Mouse (Mus musculus) heart, adult 9 months (tissue): Measurements from ENCODE around the gene Pebp1.
"Not testable (repeated sequence)": the region's sequence is repeated elsewhere in the genome, so short reads cannot be mapped to it uniquely, and the experiment has no call there.

Experiments
- DNase-seq, 2 experiments: peaks; one replicate each; pipeline ENCODE4 v3.0.0; 2022; ENCODE audit warnings: low spot score in 2 of 2

Gene Pebp1

GRCm38 (mm10) chr5:117286831-117287822, at the start of gene Pebp1:
TSS of gene Pebp1 (minus strand) at chr5:117287625.
- peak; percentile 95 for DNase-seq

- no peak for DNase-seq
These were observed 43.0 kb upstream of the Pebp1 start for GRCm38 (mm10) chr5:117330457-117330856.

DNA sequence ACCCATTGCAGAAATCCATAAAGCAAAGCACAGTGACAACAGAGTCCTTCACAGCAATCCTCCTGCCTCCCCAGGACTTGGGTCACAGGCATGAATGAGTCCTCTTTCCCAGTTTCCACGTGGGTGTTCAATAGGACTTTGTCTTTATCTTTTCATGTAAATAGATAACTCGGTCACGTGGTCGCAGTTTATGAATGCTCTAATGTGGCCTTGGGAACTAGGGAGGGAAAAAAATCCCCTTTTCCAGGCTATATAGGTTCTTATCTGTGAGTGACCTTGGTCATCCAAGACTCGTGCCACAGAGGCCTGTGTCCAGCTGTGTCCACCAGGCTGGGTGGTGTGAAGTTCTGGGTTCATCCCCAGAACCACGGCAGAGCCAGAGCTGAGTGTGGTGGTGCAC, 39.0 kb upstream of the Pebp1 start:
- no peak for DNase-seq

DNA sequence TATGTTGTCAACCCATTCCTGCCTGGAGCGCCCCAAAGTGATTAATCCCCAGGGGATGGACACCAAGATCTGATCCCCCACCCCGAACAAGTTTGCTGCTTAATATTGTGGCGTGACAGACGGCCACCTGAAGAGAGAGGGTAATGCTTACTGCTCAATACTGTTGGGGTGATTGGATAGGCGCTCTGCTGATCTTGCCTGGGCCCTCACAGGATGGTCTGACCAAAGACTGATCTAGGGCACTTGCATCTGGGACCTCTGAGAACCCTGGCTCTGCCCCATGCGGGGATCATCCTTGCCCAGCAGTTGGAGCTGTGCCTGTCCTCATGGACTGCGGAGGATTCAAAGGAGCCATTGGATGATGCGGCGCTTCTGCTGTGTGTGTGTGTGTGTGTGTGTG, 36.3 kb upstream of the Pebp1 start:
- DNase-seq: no peak

DNA sequence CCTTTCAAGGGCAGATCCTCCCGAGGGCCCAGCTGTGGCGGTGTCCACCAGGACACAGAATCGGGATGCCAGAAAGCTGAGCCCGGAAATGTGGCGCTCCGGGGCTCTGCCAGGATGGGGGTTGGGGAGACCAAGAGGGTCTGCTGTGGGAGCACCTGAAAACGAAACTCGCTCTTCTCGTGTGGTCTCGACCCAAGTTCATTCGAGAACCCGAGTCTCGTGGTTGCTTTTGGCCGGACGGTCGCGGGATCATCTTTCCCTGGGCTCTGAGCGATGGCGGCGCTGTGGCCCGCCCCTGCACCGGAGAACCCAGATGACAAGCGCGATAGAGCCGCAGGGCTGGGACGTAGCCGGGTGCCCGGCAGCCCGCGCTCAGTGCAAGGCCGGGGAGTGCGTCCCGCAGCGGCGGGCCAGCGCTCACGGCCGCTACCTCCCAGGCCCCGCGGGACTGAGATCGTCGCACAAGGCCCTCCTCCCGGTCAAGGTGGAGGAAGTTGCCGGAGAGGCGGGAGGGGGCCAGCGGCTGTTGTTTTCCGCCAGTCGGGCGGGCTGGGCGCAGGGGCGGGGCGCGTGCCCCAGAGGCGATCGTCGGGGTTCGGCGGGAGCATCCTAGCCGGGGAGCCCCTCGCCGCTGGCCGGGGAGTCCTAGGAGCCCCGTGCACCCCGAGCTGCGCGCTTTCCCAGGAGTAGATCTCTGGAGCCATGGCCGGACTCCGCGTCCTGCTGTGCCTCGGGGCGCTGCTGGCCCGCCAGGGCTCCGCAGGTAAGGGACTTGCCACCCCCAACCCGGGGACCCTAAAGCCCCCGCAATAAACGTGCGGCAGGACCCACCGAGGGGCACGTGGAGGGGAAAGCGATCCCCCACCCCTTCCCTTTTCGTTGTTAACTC, 31.6 kb upstream of the Pebp1 start, which contains the start of gene Vsig10:
Gene Vsig10, plus strand, starts transcription at position 343 of the 889 bp plus-strand sequence.
- peak; percentile 76 to 80 for DNase-seq

GRCm38 (mm10) chr5:117314587-117315428, 27.4 kb upstream of the Pebp1 start:
- no peak for DNase-seq

DNA sequence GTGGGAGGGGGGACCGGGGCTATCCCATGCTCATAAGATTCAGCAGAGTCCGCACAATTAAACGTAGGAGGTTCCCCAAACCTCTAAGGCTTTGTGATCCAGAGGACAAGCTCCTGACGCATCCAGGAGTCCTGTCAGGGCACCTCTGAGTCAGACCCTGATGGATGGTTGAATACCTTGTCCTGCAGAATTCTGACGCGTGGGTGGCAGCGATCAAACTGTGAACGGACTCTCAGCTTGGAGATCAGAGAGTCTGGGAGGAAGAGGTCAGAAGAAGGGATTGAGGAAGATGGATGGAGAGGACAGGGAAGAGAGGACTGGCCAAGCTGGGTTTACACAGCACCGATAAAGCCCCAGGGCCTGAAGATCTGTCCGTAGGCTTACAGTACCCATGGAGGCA, 26.5 kb upstream of the Pebp1 start:
- DNase-seq: no peak

- peak; percentile 43 to 57 for DNase-seq
These were observed 26.0 kb upstream of the Pebp1 start for GRCm38 (mm10) chr5:117313420-117313819.

DNA sequence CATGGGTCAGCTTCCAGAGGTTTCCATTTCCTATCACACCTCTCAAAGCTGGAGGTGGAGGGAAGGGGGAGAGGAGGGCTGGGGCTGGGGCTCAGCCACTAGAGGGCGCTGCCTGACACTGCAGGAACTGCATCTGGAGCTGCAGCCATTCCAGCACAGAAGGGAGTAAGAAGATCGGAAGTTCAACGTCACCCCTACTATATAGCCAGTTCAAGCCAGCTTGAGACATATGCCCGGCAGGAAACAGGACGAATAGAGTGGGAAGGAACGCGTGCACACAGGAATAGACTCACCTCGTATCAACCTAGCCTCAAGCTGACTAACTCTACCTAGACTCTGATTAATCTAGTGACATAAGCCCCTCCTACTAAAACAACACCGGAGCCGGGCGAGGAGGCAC, 20.3 kb upstream of the Pebp1 start:
- DNase-seq: peak; percentile 63 to 64

GRCm38 (mm10) chr5:117306826-117307225, 19.4 kb upstream of the Pebp1 start:
- no peak for DNase-seq

- DNase-seq: no peak
These were observed 18.3 kb upstream of the Pebp1 start for GRCm38 (mm10) chr5:117305754-117306153.

DNA sequence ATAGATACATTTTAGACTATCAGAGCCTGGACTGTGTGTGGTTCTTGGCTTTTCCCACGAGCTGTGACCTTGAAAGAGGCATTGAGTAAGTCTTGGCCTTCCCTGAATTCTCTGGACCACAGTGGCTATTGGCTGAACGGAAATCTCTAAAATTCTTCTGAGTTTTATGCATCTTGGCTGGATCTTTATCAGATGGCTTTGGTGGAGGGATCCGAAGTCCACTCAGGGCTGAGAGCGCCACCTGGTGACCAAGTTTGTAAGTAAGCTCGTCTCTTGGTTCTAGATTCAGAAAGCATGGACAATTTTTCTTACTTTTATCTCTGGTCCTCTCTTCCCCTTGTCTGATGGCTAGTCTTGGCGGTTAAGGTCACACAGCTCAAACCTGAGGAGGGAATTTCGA, 17.5 kb upstream of the Pebp1 start:
- DNase-seq: peak; percentile 25 to 58

- DNase-seq: no peak
These were observed 16.5 kb upstream of the Pebp1 start for GRCm38 (mm10) chr5:117303691-117304579.

- no peak for DNase-seq
These were observed 15.5 kb upstream of the Pebp1 start for GRCm38 (mm10) chr5:117302899-117303298.

- no peak for DNase-seq
These were observed 7.6 kb upstream of the Pebp1 start for GRCm38 (mm10) chr5:117295011-117295410.

DNA sequence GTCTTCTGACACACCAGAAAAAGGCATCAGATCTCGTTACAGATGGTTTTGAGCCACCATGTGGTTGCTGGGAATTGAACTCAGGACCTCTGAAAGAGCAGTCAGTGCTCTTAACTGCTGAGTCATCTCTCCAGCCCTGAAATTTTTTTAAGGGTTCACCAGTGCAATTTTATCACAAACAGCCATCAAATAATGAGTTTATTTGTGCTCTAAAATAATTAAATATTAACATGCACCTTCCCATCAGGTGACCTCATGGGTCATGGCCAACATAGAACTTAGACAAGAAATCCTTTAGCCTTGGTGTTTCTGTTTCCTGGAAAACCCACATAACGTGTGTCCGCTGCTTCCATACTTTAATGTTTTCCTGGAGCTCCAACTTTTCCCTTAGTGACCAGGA, 6.4 kb upstream of the Pebp1 start:
- DNase-seq: not testable (repeated sequence)

GRCm38 (mm10) chr5:117292547-117292946, 5.1 kb upstream of the Pebp1 start:
- DNase-seq: no peak

DNA sequence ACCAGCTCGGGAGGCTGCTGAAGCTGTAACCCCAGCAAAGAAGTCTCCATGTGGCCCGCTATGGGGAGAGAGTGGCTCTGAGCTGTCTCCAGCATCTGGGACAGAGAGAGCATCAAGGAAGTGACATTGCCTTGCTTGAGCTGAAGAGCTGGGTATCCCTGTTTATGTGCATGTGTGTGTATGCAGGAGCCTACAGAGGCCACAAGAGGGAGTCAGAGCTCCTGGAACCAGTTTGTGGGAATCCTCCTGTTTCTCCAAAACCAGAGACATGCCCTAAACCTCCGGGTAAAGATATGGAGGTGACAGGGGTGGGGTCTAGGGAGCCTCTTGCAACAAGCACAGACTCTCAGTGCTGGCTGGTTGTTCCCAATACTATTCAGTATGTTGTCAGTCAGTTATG, 3.9 kb upstream of the Pebp1 start:
- no peak for DNase-seq

DNA sequence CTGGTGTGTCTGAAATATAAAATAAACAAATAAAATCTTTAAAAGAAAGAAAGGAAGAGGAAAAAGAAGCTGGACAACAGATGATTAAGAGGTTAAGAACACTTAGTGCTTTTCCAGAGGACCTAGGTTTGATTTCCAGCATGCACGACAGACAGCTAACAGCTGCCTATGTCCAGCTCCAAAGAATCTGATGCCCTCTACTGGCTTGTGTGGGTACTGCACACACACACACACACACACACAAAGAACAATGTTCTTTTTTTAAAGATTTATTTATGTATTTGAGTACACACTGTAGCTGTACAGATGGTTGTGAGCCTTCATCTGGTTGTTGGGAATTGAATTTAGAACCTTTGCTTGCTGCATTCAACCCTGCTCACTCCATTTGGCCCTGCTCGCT, 2.7 kb upstream of the Pebp1 start:
- no peak for DNase-seq

DNA sequence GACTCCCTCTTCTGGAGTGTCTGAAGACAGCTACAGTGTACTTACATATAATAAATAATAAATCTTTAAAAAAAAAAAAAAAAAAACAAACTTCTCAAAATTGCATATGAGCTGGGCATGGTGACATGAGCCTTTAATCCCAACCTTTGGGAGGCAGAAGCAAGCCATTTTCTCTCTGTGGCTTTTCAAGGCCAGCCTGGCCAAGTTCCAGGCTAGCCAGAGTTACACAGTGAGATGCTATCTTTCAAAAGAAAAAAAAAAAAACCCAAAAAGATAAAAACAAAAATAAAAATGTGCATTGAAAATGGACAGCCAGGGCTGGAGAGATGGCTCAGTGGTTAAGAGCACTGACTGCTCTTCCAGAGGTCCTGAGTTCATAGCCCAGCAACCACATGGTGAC, 2.2 kb upstream of the Pebp1 start:
- DNase-seq: no peak
